Mouse (Mus musculus): Measurements from ENCODE around the gene Tbc1d22b.
"Not testable (repeated sequence)": the region's sequence is repeated elsewhere in the genome, so short reads cannot be mapped to it uniquely, and the experiment has no call there.

Tbc1d22b gene

DNA sequence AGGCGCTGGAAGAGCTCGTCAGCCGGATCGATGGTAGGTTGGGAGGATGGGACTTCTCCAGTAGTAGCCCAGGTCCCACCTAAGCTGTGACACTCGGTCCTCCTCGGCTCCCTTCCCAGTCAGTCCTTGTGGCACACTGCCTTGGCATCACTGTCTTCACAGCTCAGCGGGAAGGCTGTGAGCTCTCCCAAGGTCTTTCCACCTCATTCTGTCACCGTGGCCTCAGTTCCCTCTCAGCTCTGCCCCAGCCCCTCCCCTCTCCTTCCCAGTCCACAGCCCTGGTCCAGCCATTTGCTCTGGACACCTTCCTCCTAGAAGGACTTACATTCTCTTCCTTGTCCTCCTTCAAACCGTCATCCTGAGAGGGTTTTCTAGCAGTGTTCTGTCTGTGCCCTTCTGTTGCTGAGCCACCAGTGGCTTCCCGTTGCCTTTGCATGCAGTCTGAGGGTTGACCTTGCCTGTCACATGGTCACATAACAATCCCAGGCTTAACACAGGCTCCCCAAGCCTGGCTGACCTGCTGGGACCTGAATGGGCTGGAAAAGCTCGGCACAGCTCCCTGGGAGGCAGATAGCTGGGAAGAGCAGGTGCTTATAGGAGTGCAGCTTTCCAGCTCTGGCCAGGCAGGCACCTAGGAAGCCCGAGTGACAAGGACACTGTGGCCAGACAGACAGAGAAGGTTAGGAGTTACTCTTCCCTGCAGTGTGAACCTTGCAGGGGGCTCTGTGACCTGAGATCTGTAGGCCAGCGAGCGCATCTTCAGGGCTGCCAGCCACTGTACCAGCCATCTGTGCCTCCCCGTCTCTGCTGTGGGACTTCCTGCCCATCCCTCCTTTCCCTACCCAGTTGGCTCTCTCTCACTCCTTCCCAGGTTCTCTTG, 46.5 kb downstream of the Tbc1d22b start:
- DNase-seq (ENCODE audit: low spot score in 2 of 2) = no peak

DNA sequence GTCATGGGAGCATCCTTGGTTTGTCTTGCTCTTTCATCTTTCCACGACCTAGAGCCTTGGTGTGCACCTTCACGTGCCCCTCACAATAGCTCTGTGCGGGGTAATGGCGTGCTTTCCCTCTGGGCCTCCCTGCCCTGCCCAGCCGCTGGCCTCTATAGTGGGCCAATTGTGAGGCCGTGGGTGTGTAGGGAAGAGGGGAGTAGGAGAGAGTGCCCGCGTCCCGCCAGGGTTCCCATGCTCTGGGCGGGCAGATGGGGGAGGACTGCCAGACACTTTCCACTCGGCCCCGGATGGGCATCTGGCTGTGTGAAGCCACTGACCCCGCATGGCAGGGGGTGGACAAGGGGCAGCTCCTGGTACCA, 47.2 kb downstream of the Tbc1d22b start:
- DNase-seq (ENCODE audit: low spot score in 2 of 2) = no peak

DNA sequence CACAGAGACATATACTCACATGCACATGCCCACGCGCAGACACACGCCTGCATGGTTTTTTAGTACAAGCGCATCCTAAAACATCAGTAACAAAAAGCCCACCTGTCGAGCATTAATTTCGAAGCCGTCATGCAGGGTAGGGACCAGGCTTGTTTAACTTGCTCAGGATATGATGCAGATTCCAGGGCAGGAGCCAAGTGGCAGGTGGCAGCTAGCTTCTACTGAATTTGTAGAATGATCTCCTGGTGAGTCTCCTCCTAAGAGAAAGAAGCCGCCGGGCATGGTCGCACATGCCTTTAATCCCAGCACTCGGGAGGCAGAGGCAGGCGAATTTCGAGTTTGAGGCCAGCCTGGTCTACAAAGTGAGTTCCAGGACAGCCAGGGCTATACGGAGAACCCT, 49.5 kb downstream of the Tbc1d22b start:
- no peak for DNase-seq (ENCODE audit: low spot score in 2 of 2)

DNA sequence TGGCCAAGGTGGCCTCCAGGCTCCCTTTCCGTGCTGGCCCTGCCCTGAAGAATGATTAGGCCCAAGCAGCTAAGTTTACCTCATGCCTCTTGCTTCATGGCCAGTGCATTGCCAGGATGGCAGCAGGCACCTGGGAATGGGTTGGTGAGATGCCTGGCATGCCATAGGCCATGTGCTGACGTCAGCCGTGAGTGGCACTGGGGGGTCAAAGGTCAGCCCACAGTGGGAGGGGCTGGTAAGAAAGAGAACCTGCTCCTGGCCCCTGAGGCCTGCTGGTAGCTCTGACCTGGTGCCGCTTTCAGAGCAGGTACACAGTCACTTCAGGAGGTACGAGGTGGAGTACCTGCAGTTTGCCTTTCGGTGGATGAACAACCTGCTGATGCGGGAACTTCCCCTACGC, 50.0 kb downstream of the Tbc1d22b start:
- no peak for DNase-seq (ENCODE audit: low spot score in 2 of 2)

DNA sequence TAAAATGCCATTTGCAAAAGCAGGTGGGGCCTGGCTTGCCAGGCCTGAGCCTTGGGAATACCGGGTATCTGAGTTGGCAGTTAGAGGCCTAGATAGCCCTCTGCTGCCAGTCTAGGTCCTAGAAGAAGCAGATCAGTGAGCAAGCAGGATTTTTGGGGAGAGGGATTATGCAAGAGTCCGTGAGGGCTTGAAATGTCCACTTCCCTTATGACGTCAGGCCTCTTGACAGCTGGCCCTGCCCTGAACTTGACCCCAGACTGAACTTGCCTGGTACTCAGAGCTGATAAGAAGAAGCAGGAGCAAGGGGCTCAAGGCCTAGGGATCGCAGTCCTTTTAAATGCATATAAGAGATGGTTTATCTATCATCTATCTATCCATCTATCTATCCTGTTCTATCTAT, 51.8 kb downstream of the Tbc1d22b start:
- DNase-seq (ENCODE audit: low spot score in 2 of 2) = no peak

DNA sequence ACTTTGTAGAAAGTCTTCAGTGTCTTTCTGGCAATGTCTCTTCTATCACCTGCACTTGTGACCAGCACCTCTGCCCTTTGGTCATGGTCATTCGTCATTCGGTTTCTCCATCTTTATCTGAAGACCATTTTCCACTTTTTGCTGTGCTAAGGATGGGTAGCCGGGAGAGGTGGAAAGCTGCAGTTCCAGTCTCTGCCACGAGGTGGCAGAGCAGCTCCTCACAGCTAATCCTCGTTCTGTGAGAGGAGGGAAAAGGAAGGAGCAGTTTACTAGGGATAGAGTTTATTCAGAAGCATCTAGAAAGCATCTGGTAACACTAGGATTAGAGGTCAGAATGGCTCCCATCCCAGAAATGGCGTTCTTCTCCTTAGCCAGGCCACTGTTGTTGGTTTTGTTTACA, 53.7 kb downstream of the Tbc1d22b start:
- peak; percentile 67 to 92 for DNase-seq (ENCODE audit: low spot score in 2 of 2)

DNA sequence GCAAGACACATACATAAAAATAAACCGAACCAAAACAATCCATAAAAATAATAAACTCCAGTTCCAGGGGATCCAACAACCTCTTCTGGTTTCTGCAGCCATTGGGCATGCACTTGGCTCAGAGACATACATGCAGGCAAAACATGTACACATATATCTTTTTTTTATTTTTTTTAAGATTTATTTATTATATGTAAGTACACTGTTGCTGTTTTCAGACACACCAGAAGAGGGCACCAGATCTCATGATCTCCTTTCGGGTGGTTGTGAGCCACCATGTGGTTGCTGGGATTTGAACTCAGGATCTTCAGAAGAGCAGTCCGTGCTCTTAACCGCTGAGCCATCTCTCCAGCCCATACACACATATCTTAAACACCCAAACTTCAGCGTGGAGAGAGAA, 63.9 kb downstream of the Tbc1d22b start:
- not testable (repeated sequence) for DNase-seq (ENCODE audit: low spot score in 2 of 2)

DNA sequence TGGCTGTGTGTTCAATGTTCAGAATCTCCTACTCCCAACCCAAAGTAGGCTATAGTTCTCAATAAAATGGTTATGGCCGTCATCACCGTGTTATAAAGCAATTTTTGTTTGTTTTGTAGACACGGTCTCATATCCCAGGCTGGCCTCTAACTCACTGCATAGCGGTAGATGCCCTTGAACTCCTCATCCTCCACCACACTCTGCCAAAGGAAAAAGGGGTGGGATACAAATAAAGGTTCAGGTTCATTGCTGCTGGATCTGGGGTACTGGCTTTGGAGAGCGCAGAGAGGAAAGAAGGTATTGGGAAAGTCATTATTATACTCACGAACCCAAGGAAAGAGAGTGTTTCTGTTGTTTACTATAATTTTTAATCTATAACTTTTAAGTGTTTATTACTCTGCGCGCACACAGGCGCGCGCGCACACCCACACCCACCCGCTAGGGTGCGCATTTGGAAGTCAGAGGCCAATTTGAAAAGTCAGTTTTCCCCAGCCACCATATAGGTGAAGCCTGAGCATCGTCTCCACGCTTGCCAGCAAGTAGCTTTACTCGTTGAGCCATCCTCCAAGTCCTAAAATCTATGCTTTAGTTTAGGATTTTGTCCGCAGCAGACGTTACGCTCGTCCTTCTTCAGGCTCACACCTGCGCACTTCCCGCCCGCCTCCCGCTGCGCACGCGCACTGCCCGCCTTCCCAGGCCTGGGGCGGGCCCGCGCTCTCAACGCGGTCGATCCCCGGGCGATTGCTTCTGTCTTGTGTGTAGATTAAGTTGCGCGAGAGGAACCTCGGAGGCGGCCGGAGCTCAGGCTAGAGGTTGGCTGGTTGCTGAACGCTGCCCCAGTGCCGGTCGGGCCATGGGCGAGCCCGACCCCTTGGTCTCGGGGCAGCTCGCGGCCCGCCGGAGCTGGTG, 64.8 kb downstream of the Tbc1d22b start, which contains the start of the genes Rnf8 and Gm28043:
Rnf8 (plus strand) TSS at position 676 of the 909 bp plus-strand sequence.
Gm28043 (plus strand) TSS at position 762 of the 909 bp plus-strand sequence.
- peak; percentile 95 to 99 for DNase-seq (ENCODE audit: low spot score in 2 of 2)

DNA sequence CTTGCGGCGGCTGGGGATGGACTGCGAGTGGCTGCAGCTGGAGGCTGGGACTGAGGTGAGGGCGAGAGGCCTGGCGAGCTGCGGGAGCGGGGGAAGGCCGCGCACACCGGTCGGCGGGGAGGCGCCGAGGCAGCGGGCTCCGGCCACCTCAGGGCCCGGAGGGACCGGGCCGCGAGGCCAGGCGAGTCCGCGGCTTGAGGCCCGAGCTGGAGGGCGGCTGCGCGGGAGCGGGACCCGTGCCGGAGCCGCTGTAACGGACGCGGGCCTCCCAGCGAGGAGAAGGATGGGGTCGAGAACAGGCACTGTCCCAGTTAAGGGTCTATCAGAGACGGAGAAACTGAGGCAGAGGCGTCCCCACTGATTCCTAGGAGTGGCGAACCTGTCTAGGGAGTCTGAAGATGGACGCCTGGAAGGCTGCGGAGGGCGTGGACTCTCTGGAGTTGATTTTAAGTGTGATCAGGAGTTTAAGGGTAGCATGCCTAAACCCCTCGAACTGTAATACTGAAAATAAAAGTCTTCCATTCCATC, 65.5 kb downstream of the Tbc1d22b start:
- no peak for DNase-seq (ENCODE audit: low spot score in 2 of 2)

DNA sequence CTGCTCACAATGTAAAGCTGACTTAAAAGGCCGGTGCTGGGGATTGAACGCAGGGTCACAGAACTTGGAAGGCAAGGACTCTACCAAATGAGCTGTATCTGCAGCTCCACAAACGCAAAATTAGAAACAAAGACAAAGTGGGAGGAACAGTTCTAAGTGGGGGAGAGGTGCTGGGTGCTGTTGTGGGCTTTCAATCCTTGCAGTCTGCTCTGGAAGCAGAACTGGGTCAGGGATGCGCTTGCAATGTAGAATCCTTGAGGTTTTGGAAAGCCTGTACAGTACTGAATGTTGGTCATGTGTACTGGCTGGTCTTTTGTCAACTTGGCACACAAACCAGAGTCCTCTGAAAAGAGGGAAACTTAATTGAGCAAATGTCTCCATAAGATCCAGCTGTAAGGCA, 66.0 kb downstream of the Tbc1d22b start:
- DNase-seq (ENCODE audit: low spot score in 2 of 2) = no peak

DNA sequence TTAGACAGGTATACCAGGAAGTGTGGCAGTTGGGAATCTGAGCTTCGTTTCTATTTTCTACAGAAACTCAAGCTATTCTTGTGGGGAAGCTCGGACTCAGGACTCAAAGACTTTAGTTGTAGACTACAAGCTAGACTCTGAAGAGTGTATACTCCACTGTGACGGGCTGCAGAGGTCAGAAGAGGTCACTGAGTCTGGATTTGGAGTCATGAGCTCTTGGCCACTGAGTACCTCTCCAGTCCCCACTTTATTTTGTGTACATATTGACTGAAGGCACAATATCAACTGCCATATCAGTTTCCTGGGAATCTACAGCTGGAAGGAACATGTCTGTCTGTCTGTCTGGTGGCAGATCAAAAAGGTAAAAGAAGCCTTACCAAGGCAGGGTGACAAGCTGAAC, 69.6 kb downstream of the Tbc1d22b start:
- DNase-seq (ENCODE audit: low spot score in 2 of 2) = no peak

DNA sequence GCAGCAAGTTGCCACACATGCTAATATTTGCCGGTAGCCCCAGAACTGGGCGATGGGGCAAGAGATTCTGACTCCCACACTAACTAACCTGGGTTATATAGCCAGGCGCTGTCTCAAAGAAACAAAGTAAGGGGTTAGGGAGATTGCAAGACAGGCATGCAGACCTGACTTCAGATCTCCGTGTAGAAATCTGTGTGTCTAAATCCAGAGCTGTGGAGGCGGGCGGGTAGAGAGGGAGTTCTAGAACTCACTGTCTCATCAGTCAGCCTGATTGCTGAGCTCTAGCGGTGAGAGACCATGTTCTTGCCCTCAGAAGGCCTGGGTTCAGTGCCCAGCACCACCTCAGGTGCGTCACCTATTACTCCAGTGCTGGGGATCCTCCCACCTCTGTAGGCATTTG, 73.9 kb downstream of the Tbc1d22b start:
- DNase-seq (ENCODE audit: low spot score in 2 of 2) = no peak

DNA sequence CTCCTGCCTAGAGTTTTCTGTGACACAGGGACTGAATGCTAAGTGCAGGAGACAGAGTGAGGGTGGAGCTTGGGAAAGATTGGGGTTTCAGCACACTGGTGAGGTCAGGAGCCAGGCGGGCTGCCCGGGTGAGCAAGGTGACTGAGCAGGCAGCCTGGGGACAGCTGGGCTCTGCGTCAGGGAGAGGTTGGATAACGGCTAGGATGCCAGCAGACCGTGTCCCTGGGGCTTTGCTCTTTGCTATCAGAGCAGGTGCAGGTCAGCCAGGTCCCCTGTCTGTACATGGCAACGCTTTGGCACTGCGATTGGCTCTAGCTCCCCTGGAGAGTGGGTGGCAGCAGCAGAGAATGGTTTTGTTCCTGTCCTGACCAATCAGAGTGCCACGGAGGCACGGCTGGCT, 77.7 kb downstream of the Tbc1d22b start:
- no peak for DNase-seq (ENCODE audit: low spot score in 2 of 2)

DNA sequence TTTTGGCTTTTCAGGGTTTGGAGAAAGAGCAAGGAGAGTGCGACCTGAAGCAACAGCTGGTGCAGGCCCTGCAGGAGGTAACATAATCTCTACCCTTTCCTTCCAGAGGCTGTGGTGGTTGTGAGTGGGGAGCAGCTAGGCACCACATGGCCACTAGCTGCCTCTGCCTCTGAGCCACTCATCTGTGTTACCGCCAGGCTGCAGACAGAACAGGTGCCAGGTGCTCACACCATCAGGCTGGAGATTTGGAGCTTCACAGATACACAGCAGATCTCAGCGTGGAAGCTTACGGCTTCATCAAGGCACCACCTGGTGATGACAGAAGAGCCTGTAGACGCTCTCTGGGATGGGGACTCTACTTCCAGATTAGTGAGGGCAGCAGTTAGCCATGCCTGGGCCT, 79.4 kb downstream of the Tbc1d22b start:
- DNase-seq (ENCODE audit: low spot score in 2 of 2) = no peak

DNA sequence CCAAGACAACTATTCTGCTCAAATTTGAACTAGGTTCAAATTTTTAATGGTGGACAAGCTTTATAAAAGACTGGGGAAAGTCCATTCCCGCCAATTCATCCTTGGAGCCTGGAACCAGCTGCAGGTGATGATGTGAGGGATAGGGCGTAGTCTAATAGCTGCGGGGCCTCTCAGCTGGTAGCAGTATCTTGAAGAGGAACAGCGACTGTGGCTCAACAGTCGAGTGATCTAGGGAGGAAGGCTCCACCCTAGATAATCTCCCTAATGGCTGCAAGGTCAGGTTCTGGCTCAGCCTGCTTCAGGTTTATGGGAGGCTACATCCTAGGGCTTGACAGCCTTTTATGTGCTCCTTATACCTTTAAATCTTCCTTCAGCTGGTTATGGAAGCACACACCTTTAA, 80.0 kb downstream of the Tbc1d22b start:
- no peak for DNase-seq (ENCODE audit: low spot score in 2 of 2)

DNA sequence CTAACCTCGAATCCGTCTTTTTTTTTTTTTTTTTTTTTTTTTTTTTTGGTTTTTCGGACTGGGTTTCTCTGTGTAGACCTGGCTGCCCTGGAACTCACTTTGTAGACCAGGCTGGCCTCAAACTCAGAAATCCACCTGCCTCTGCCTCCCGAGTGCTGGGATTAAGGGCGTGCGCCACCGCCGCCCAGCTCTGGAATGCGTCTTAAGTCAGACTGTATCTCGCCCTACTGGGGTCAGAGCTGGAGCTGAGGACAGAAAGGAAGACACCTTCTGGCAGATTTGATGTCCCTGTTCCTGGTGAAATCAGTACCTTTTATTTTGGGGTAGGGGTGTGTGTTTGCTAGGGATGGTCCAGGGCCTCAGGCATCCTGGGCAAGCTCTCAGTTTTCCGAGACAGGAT, 82.7 kb downstream of the Tbc1d22b start:
- DNase-seq (ENCODE audit: low spot score in 2 of 2) = no peak

DNA sequence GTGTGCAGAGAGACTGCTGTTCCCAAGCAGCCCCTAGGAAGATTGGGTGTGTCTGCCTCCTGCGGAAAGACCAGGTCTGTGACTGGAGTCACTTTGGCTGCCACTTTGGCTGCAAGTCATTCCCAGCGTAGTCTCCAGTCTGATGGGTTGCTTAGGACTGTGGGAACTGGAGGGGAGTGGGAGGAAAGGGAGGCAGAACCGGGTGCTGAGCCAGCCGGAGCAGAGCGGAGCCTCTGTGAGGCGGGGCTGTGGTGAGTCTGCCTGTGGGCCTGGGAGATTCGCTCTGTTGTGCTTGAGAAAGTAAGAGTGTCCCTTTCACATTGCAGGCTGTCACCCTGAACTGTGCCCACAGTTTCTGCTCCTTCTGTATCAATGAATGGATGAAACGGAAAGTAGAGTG, 85.9 kb downstream of the Tbc1d22b start:
- DNase-seq (ENCODE audit: low spot score in 2 of 2) = no peak

DNA sequence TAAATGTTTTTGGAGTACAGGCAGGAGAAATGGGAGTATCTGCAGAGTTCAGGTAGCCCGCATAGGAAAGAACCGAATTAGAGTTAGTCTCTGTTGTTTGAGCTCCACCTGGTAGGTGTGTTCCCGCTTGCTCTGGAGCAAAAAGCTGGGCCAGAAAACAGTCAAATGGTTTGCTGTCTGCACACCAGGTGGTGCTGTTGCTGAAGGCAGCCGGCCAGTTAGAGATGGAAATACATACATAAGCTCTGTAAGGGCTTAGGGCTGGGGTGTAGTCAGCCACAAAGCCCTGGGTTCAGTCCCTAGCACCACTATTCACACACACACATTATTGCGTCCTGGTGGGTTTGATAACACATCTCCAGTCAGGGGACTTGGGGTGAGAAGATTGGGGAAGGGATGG, 86.5 kb downstream of the Tbc1d22b start:
- peak; percentile 46 to 75 for DNase-seq (ENCODE audit: low spot score in 2 of 2)

DNA sequence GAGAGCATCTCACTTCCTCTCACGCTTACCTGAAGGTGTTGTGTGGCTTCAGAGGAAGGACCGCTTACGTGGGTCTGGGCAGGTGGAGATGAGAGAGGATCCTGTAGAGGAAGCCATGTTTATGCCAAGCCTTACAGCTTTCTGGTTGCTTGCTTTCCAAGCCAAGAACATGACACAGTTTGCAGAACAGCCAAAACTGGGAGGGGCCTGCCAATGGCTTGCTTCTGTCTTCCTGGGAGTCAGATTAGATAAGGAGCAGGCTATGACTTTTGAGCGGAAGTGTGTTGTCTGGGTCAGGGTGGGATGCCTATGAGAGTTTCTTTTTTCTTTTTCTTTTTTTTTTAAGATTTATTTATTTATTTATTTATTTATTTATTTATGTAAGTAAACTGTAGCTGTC, 87.8 kb downstream of the Tbc1d22b start:
- DNase-seq (ENCODE audit: low spot score in 2 of 2) = no peak

DNA sequence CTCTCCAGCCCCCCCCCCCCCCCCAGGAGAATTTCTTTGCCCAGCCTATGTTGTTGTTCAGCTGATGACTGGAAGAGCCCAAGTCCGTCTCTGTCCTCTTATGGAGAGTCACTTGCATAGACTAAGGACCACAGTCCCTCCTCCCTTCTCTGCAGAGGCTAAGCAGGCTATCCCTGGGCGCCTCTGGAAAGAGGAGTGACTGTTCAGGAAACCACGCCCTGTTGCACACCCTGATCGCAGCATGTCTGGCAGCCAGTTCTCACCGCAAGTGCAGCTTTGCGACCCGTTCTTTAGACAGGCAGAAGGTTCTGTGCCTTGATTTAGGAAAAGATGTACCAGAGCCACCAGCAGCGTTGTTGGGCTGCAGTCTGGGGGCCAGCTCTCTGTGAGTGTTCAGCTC, 88.3 kb downstream of the Tbc1d22b start:
- peak; percentile 64 to 78 for DNase-seq (ENCODE audit: low spot score in 2 of 2)

DNA sequence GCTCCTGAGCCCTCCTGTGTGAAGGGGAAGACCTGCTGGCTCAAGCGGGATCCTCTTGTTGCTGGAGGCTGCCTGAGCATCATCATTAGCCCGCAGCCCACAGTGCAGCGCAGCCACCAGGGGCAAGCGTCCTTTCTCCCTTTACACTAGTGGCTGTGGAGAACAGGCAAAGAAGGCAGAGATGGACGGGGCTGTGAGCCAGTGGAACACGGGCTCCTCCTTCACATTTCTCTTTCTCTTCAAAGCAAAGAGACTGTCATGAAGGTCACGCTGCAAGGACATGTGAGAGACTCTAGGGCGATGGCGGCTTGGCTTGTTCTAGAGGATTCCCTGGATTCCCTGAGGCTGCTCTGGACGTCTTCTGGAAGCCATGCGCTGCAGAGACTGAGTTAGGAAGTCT, 91.4 kb downstream of the Tbc1d22b start:
- no peak for DNase-seq (ENCODE audit: low spot score in 2 of 2)

DNA sequence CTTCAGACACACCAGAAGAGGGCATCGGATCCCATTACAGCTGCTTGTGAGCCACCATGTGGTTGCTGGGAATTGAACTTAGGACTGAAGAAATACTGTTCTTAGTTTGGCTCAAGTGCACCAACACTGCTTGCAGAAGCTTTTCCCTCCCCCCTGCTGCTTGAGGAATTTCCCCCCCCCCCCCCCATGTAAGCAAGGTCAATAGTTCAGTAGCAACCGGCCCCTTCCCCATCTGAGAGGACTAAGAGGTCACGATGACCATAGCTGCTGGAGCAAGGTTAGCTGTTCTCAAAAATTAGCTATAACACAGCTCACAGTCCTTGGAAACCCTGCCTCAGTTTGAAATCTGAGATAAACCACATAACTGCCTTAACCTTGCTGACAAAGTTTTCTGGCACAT, 92.6 kb downstream of the Tbc1d22b start:
- no peak for DNase-seq (ENCODE audit: low spot score in 2 of 2)
